Mouse (Mus musculus): ENCODE results near the gene Kcnk12. TPM values are rescaled to one million over a fixed set of nuclear protein-coding genes. Genes with fewer than 3 reads are reported as not detected.
A peak's percentile ranks its signal among the peaks of the same experiment; 100 is the strongest.

Gene Kcnk12
- total and polyA plus RNA-seq, 2 experiments from 2014 or later: 4.5 to 7.9 TPM

GRCm38 (mm10) chr17:87823031-87823430, 25.2 kb upstream of the Kcnk12 start:
- H3K36me3 ChIP-seq (ENCODE audit: insufficient read depth): no peaks in the 10 kb centered on the region
- H3K9me3 ChIP-seq (ENCODE audit: low read length): no peaks in the 10 kb centered on the region
- H3K4me3 ChIP-seq (ENCODE audit: low read depth, low read length): no peak overlapping the region
- no peak overlapping the region for H3K27ac ChIP-seq (ENCODE audit: low read depth, low read length)
- no peaks in the 10 kb centered on the region for H3K27me3 ChIP-seq (ENCODE audit: insufficient read depth, low read length)
- no peak for TF ChIP-seq CTCF (IDR thresholded peaks at IDR 0.05; ENCODE audit: low read depth)
- WGBS: 82% methylated on average over 3 of the region's 3 CpGs
- no peak overlapping the region for H3K9ac ChIP-seq
- DNase-seq: no peak
- no peak overlapping the region for H3K4me2 ChIP-seq (ENCODE audit: low read depth)
- H3K4me1 ChIP-seq (ENCODE audit: insufficient read depth): no peaks in the 10 kb centered on the region
- ATAC-seq: no peak

- Histone ChIP-seq H3K27me3 (ENCODE audit: insufficient read depth, low read length) (no peaks in the 10 kb centered on the region), H3K27ac (ENCODE audit: low read depth, low read length) (no peak overlapping the region), H3K9ac (no peak overlapping the region), H3K4me3 (ENCODE audit: low read depth, low read length) (no peak overlapping the region), H3K4me2 (ENCODE audit: low read depth) (no peak overlapping the region), H3K9me3 (ENCODE audit: low read length) (no peaks in the 10 kb centered on the region), H3K36me3 (ENCODE audit: insufficient read depth) (no peaks in the 10 kb centered on the region), H3K4me1 (ENCODE audit: insufficient read depth) (no peaks in the 10 kb centered on the region)
- no peak for DNase-seq
- ATAC-seq: no peak
- WGBS: 41% methylated on average over 2 of the region's 2 CpGs
- no peak for TF ChIP-seq CTCF (IDR thresholded peaks at IDR 0.05; ENCODE audit: low read depth)
These were observed 11.8 kb upstream of the Kcnk12 start for GRCm38 (mm10) chr17:87809556-87809955.

- Histone ChIP-seq H3K9ac (no peak overlapping the region), H3K36me3 (ENCODE audit: insufficient read depth) (no peaks in the 10 kb centered on the region), H3K4me2 (ENCODE audit: low read depth) (no peak overlapping the region), H3K4me3 (ENCODE audit: low read depth, low read length) (no peak overlapping the region), H3K27me3 (ENCODE audit: insufficient read depth, low read length) (peaks cover 49% of the 10 kb centered on the region), H3K9me3 (ENCODE audit: low read length) (no peaks in the 10 kb centered on the region), H3K4me1 (ENCODE audit: insufficient read depth) (no peaks in the 10 kb centered on the region), H3K27ac (ENCODE audit: low read depth, low read length) (no peak overlapping the region)
- DNase-seq: no peak
- TF ChIP-seq CTCF (IDR thresholded peaks at IDR 0.05; ENCODE audit: low read depth): no peak
- no peak for ATAC-seq
- 74% methylated on average over 3 of the region's 3 CpGs for WGBS
These were observed 2.1 kb upstream of the Kcnk12 start for GRCm38 (mm10) chr17:87799948-87800340.

GRCm38 (mm10) chr17:87799212-87799947, 1.6 kb upstream of the Kcnk12 start:
- Histone ChIP-seq H3K9ac (no peak overlapping the region), H3K4me3 (ENCODE audit: low read depth, low read length) (no peak overlapping the region), H3K4me2 (ENCODE audit: low read depth) (no peak overlapping the region), H3K27me3 (ENCODE audit: insufficient read depth, low read length) (peaks cover 51% of the 10 kb centered on the region), H3K4me1 (ENCODE audit: insufficient read depth) (no peaks in the 10 kb centered on the region), H3K27ac (ENCODE audit: low read depth, low read length) (no peak overlapping the region), H3K36me3 (ENCODE audit: insufficient read depth) (no peaks in the 10 kb centered on the region), H3K9me3 (ENCODE audit: low read length) (no peaks in the 10 kb centered on the region)
- no peak for DNase-seq
- 69% methylated on average over 13 of the region's 13 CpGs for WGBS
- no peak for TF ChIP-seq CTCF (IDR thresholded peaks at IDR 0.05; ENCODE audit: low read depth)
- no peak for ATAC-seq

GRCm38 (mm10) chr17:87798423-87798941, 688 bp upstream of the Kcnk12 start:
- DNase-seq (no peak), ATAC-seq (peak; percentile 16)
- TF ChIP-seq CTCF (IDR thresholded peaks at IDR 0.05; ENCODE audit: low read depth): no peak
- H3K27me3 ChIP-seq (ENCODE audit: insufficient read depth, low read length): peaks cover 51% of the 10 kb centered on the region
- H3K9ac ChIP-seq: no peak overlapping the region; the same call in 1 of the 2 replicates
- no peaks in the 10 kb centered on the region for H3K4me1 ChIP-seq (ENCODE audit: insufficient read depth)
- H3K9me3 ChIP-seq (ENCODE audit: low read length): no peaks in the 10 kb centered on the region
- no peak overlapping the region for H3K27ac ChIP-seq (ENCODE audit: low read depth, low read length)
- peak overlapping the region; percentile 94 for H3K4me2 ChIP-seq (ENCODE audit: low read depth)
- no peaks in the 10 kb centered on the region for H3K36me3 ChIP-seq (ENCODE audit: insufficient read depth)
- WGBS: under 1% methylated on average over 38 of the region's 40 CpGs
- peak overlapping the region; percentile 56 for H3K4me3 ChIP-seq (ENCODE audit: low read depth, low read length)

- peak; percentile 69 for ATAC-seq
These were observed 845 bp downstream of the Kcnk12 start for GRCm38 (mm10) chr17:87796881-87797416.

More at GRCm38 (mm10) chr17:87796881-87797416, 845 bp downstream of the Kcnk12 start:
- H3K36me3 ChIP-seq (ENCODE audit: insufficient read depth): no peaks in the 10 kb centered on the region
- H3K4me1 ChIP-seq (ENCODE audit: insufficient read depth): no peaks in the 10 kb centered on the region
- DNase-seq: peak; percentile 63
- peak overlapping the region; percentile 50 for H3K9ac ChIP-seq
- no peak overlapping the region for H3K27ac ChIP-seq (ENCODE audit: low read depth, low read length)
- no peak for TF ChIP-seq CTCF (IDR thresholded peaks at IDR 0.05; ENCODE audit: low read depth)
- no peaks in the 10 kb centered on the region for H3K9me3 ChIP-seq (ENCODE audit: low read length)
- peak overlapping the region; percentile 94 for H3K4me2 ChIP-seq (ENCODE audit: low read depth)
- peaks cover 51% of the 10 kb centered on the region for H3K27me3 ChIP-seq (ENCODE audit: insufficient read depth, low read length)
- peak overlapping the region; percentile 56 for H3K4me3 ChIP-seq (ENCODE audit: low read depth, low read length)
- WGBS: 2% methylated on average over 72 of the region's 72 CpGs
